Mouse (Mus musculus) midbrain, embryonic 12.5 days (tissue): ENCODE results near the gene Ghrl. TPM values are rescaled to one million over a fixed set of nuclear protein-coding genes. Genes with fewer than 3 reads are reported as not detected.

ENCODE experiments used
- ATAC-seq: fragments of 200-750 bp; cut with Nextera tagmentation; 2 replicates; pipeline ENCODE4 v1.8.0; 2017; ENCODE audit warnings: low read depth, moderate TSS enrichment, moderate library complexity; ENCODE audit not compliant: low FRiP score
- H3K27ac ChIP-seq: fragments of 300-500 bp; sonication (generic); replicated peaks from 2 replicates; pipeline ENCODE4 v1.5.1; 2016; ENCODE audit warnings: mild to moderate bottlenecking
- H3K27me3 ChIP-seq: fragments of 300-500 bp; sonication (generic); 2 replicates; pipeline ENCODE4 v1.6.1; 2016; ENCODE audit warnings: mild to moderate bottlenecking
- H3K36me3 ChIP-seq: fragments of 300-500 bp; sonication (generic); 2 replicates; pipeline ENCODE4 v1.6.1; 2016
- H3K4me1 ChIP-seq: fragments of 300-500 bp; sonication (generic); 2 replicates; pipeline ENCODE4 v1.6.1; 2016
- H3K4me2 ChIP-seq: fragments of 300-500 bp; sonication (generic); replicated peaks from 2 replicates; pipeline ENCODE4 v1.6.1; 2016; ENCODE audit warnings: mild to moderate bottlenecking, moderate library complexity
- H3K4me3 ChIP-seq: fragments of 300-500 bp; sonication (generic); 2 replicates; pipeline ENCODE4 v1.5.1; 2016; ENCODE audit warnings: mild to moderate bottlenecking
- H3K9ac ChIP-seq: fragments of 300-500 bp; sonication (generic); replicated peaks from 2 replicates; pipeline ENCODE4 v1.6.1; 2016; ENCODE audit warnings: mild to moderate bottlenecking, moderate library complexity
- H3K9me3 ChIP-seq: fragments of 300-500 bp; sonication (generic); 2 replicates; pipeline ENCODE4 v1.6.1; 2016; ENCODE audit warnings: mild to moderate bottlenecking
- WGBS: fragments of 180-500 bp; shearing (Covaris S2); methylation state at CpG from one replicate; pipeline ENCODE4 v1.1.7; 2016; 5-methylcytosine and 5-hydroxymethylcytosine counted together
- polyA plus RNA-seq: library from polyadenylated mRNA; unstranded; fragments of >200 nt; fragmentation: Nextera tagmentation; extraction: Ambion mirVana; gene quantifications from 2 replicates; pipeline ENCODE4 v1.2.1, GENCODE M21; 2016

The Ghrl gene
- 0.84 and 0.90 TPM in 2 replicates for polyA plus RNA-seq

- H3K27ac ChIP-seq: no peak within 1 kb of the TSS
- no peaks in the 10 kb centered on the region for H3K9me3 ChIP-seq
- no peaks in the 10 kb centered on the region for H3K27me3 ChIP-seq
- no peak within 1 kb of the TSS for H3K4me3 ChIP-seq
- no peak within 1 kb of the TSS for H3K4me2 ChIP-seq
- no peak for ATAC-seq
- no peaks in the 10 kb centered on the region for H3K4me1 ChIP-seq
- no peak within 1 kb of the TSS for H3K9ac ChIP-seq
- H3K36me3 ChIP-seq: peaks cover 62% of the 10 kb centered on the region
- WGBS: 92% methylated on average over 3 of the region's 3 CpGs
These were observed at the start of gene Ghrl for GRCm38 (mm10) chr6:113719878-113720277. Gene Ghrl, minus strand, starts transcription at chr6:113719880.

DNA sequence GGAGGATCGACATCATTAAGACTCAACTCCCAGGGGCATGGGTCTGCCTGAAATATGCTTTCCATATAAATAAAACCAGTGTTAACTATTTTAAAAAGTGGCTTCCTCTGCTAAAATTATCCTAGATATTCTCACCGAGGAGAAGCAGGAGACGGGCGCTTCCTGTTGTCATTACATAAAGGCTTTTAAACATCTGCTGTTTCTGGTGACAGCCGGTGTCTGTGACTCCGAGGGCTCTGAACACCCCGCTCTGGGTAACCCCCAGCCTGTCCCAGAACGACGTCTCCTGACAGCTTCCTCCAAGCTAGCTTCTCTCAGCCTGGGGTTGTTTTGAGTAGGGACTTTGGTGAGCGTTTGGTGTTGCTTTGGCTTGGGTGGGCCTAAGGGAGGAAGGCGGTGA, 49.1 kb upstream of the Ghrl start:
- 80% methylated on average over 11 of the region's 11 CpGs for WGBS
- no peaks in the 10 kb centered on the region; the same call in 1 of the 2 replicates for H3K27me3 ChIP-seq
- H3K36me3 ChIP-seq: no peaks in the 10 kb centered on the region
- H3K4me2 ChIP-seq: no peak overlapping the region
- no peak overlapping the region for H3K4me3 ChIP-seq
- no peak overlapping the region for H3K9ac ChIP-seq
- H3K4me1 ChIP-seq: no peaks in the 10 kb centered on the region
- no peak for ATAC-seq
- no peak overlapping the region for H3K27ac ChIP-seq
- no peaks in the 10 kb centered on the region for H3K9me3 ChIP-seq

- peaks cover 11% of the 10 kb centered on the region; the same call in 1 of the 2 replicates for H3K27me3 ChIP-seq
- WGBS: 29% methylated on average over 7 of the region's 7 CpGs
- no peak overlapping the region for H3K27ac ChIP-seq
- H3K4me1 ChIP-seq: no peaks in the 10 kb centered on the region
- no peak overlapping the region for H3K4me2 ChIP-seq
- no peak overlapping the region for H3K9ac ChIP-seq
- peak; percentile 49; the same call in 1 of the 2 replicates for ATAC-seq
- H3K4me3 ChIP-seq: no peak overlapping the region
- no peaks in the 10 kb centered on the region for H3K9me3 ChIP-seq
- H3K36me3 ChIP-seq: no peaks in the 10 kb centered on the region
These were observed 42.0 kb upstream of the Ghrl start for GRCm38 (mm10) chr6:113761644-113762043.

- Histone ChIP-seq H3K4me3 (no peak overlapping the region), H3K36me3 (no peaks in the 10 kb centered on the region), H3K9ac (no peak overlapping the region), H3K9me3 (no peaks in the 10 kb centered on the region), H3K4me1 (no peaks in the 10 kb centered on the region), H3K27ac (no peak overlapping the region), H3K27me3 (peaks cover 29% of the 10 kb centered on the region), H3K4me2 (no peak overlapping the region)
- WGBS: 64% methylated on average over 17 of the region's 17 CpGs
- ATAC-seq: no peak
These were observed 29.5 kb upstream of the Ghrl start for GRCm38 (mm10) chr6:113749119-113749685.

- WGBS: 41% methylated on average over 26 of the region's 26 CpGs
- no peak overlapping the region for H3K4me3 ChIP-seq
- H3K27me3 ChIP-seq: peaks cover 29% of the 10 kb centered on the region
- H3K27ac ChIP-seq: no peak overlapping the region
- no peaks in the 10 kb centered on the region for H3K36me3 ChIP-seq
- H3K9me3 ChIP-seq: no peaks in the 10 kb centered on the region
- H3K4me1 ChIP-seq: no peaks in the 10 kb centered on the region
- ATAC-seq: no peak
- H3K4me2 ChIP-seq: peak overlapping the region; percentile 9; the same call in 1 of the 2 replicates
- H3K9ac ChIP-seq: no peak overlapping the region
These were observed 28.7 kb upstream of the Ghrl start for GRCm38 (mm10) chr6:113748351-113748750.

GRCm38 (mm10) chr6:113747284-113747683, 27.6 kb upstream of the Ghrl start:
- no peak overlapping the region for H3K4me3 ChIP-seq
- H3K4me2 ChIP-seq: no peak overlapping the region
- ATAC-seq: no peak
- no peak overlapping the region for H3K27ac ChIP-seq
- no peaks in the 10 kb centered on the region for H3K4me1 ChIP-seq
- WGBS: 93% methylated on average over 14 of the region's 14 CpGs
- H3K36me3 ChIP-seq: no peaks in the 10 kb centered on the region
- peaks cover 29% of the 10 kb centered on the region for H3K27me3 ChIP-seq
- no peaks in the 10 kb centered on the region for H3K9me3 ChIP-seq
- H3K9ac ChIP-seq: no peak overlapping the region

- Histone ChIP-seq H3K9ac (no peak overlapping the region), H3K4me1 (no peaks in the 10 kb centered on the region), H3K27ac (no peak overlapping the region), H3K9me3 (no peaks in the 10 kb centered on the region), H3K36me3 (no peaks in the 10 kb centered on the region), H3K27me3 (peaks cover 27% of the 10 kb centered on the region), H3K4me3 (no peak overlapping the region), H3K4me2 (no peak overlapping the region)
- no peak for ATAC-seq
These were observed 25.4 kb upstream of the Ghrl start for GRCm38 (mm10) chr6:113745117-113745516.

DNA sequence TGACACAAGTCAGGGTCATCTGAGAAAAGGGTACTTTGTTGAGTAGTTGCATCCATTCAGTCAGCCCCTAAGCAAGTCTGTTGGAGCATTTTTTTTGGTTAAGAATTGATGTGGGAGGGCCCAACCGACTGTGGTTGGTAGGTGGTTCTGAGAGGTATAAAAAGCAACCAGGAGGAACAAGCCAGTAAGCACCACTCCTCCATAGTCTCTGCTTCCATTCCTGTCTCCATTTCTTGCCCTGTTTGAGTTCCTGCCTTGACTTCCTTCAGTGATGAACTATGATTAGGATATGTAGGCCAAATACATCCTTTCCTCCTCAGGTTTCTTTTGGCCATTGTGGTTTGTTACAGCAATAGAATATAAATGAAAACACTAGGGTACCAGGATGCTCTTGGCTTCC, 23.4 kb upstream of the Ghrl start:
- no peaks in the 10 kb centered on the region for H3K9me3 ChIP-seq
- WGBS: 48% methylated on average over 1 of the region's 1 CpGs
- no peak for ATAC-seq
- H3K27ac ChIP-seq: no peak overlapping the region
- H3K4me1 ChIP-seq: peaks cover 9% of the 10 kb centered on the region
- no peak overlapping the region for H3K4me3 ChIP-seq
- H3K4me2 ChIP-seq: no peak overlapping the region
- no peak overlapping the region for H3K9ac ChIP-seq
- H3K36me3 ChIP-seq: peaks cover 1% of the 10 kb centered on the region; the same call in 1 of the 2 replicates
- H3K27me3 ChIP-seq: peaks cover 7% of the 10 kb centered on the region

GRCm38 (mm10) chr6:113742321-113742720, 22.6 kb upstream of the Ghrl start:
- H3K27ac ChIP-seq: no peak overlapping the region
- H3K4me2 ChIP-seq: no peak overlapping the region
- H3K36me3 ChIP-seq: peaks cover 9% of the 10 kb centered on the region; the same call in 1 of the 2 replicates
- H3K9me3 ChIP-seq: no peaks in the 10 kb centered on the region
- H3K4me3 ChIP-seq: no peak overlapping the region
- ATAC-seq: no peak
- peaks cover 9% of the 10 kb centered on the region for H3K4me1 ChIP-seq
- H3K27me3 ChIP-seq: peaks cover 5% of the 10 kb centered on the region; the same call in 1 of the 2 replicates
- no peak overlapping the region for H3K9ac ChIP-seq
- 94% methylated on average over 1 of the region's 1 CpGs for WGBS

DNA sequence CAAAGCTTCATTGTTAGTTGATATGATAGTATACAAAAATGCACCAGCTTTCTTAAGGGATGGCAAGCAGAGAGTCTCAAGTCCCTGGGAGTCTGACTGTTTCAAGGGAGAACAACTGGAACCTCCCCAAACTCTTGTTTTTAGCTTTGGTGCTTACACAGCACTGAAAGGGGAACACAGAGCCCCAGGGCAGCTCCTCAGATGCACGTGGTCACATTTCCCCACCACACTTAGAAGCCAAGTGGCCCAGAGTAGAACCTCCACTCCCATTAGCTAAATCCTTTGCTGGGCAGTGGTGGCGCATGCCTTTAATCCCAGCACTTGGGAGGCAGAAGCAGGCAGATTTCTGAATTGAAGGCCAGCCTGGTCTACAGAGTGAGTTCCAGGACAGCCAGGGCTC, 21.7 kb upstream of the Ghrl start:
- H3K36me3 ChIP-seq: peaks cover 17% of the 10 kb centered on the region
- peaks cover 9% of the 10 kb centered on the region for H3K4me1 ChIP-seq
- no peak overlapping the region for H3K4me2 ChIP-seq
- H3K27me3 ChIP-seq: peaks cover 5% of the 10 kb centered on the region; the same call in 1 of the 2 replicates
- no peak overlapping the region for H3K9ac ChIP-seq
- H3K9me3 ChIP-seq: no peaks in the 10 kb centered on the region
- ATAC-seq: no peak
- H3K27ac ChIP-seq: no peak overlapping the region
- WGBS: 68% methylated on average over 2 of the region's 2 CpGs
- H3K4me3 ChIP-seq: no peak overlapping the region

- peak; percentile 89 for ATAC-seq
- 6% methylated on average over 41 of the region's 41 CpGs for WGBS
- Histone ChIP-seq H3K4me1 (peaks cover 9% of the 10 kb centered on the region), H3K4me2 (peak within 1 kb of the TSS; percentile 75), H3K27me3 (peaks cover 5% of the 10 kb centered on the region; the same call in 1 of the 2 replicates), H3K9ac (peak within 1 kb of the TSS; percentile 78), H3K9me3 (no peaks in the 10 kb centered on the region), H3K4me3 (peak within 1 kb of the TSS; percentile 60), H3K27ac (0 out of 2 replicates have a peak within 1 kb of the TSS, but pooled peaks have one; percentile 22), H3K36me3 (peaks cover 26% of the 10 kb centered on the region)
These were observed 20.8 kb upstream of the Ghrl start, which contains the start of gene Sec13 for GRCm38 (mm10) chr6:113740236-113741217. Gene Sec13, minus strand, starts transcription at chr6:113740743.
